Mouse (Mus musculus) ES-Bruce4 (cell line): ENCODE results near the gene Omg. TPM values are rescaled to one million over a fixed set of nuclear protein-coding genes. Genes with fewer than 3 reads are reported as not detected.

Experiments used
- H3K27ac ChIP-seq: 2 replicates; pipeline ENCODE4 v1.5.1; 2012; ENCODE audit warnings: low read length, inconsistent platforms; ENCODE audit not compliant: insufficient read depth
- H3K27me3 ChIP-seq: 2 replicates; pipeline ENCODE4 v1.6.1; 2012; ENCODE audit warnings: mild to moderate bottlenecking, low read length, inconsistent platforms; ENCODE audit not compliant: control insufficient read depth, poor library complexity, insufficient read depth, severe bottlenecking
- H3K36me3 ChIP-seq: 2 replicates; pipeline ENCODE4 v1.6.1; 2012; ENCODE audit warnings: inconsistent platforms, mild to moderate bottlenecking, low read length, moderate library complexity; ENCODE audit not compliant: control insufficient read depth, poor library complexity, insufficient read depth, severe bottlenecking
- H3K4me1 ChIP-seq: one replicate; pipeline ENCODE4 v1.8.1; 2011; ENCODE audit warnings: low read length; ENCODE audit not compliant: control insufficient read depth, insufficient read depth
- H3K4me3 ChIP-seq: 2 replicates; pipeline ENCODE4 v1.5.1; 2011; ENCODE audit warnings: low read depth, mild to moderate bottlenecking, low read length
- H3K9ac ChIP-seq: 2 replicates; pipeline ENCODE4 v1.6.1; 2012; ENCODE audit warnings: low read depth, mild to moderate bottlenecking, inconsistent platforms; ENCODE audit not compliant: poor library complexity, severe bottlenecking
- H3K9me3 ChIP-seq: replicated peaks from 2 replicates; pipeline ENCODE4 v1.6.1; 2012; ENCODE audit warnings: mild to moderate bottlenecking, low read length, inconsistent platforms; ENCODE audit not compliant: control insufficient read depth, poor library complexity, insufficient read depth, severe bottlenecking
- CTCF ChIP-seq: IDR thresholded peaks from one replicate; pipeline ENCODE4 v1.8.1; 2011; ENCODE audit warnings: low read depth, low read length
- EP300 ChIP-seq: IDR thresholded peaks from 2 replicates; pipeline ENCODE4 v1.6.1; 2011; ENCODE audit warnings: low read depth, low read length; ENCODE audit not compliant: insufficient read depth
- POLR2A ChIP-seq: IDR thresholded peaks from one replicate; pipeline ENCODE4 v1.8.1; 2011; ENCODE audit warnings: low read length; ENCODE audit not compliant: insufficient read depth
- polyA plus RNA-seq: library from polyadenylated mRNA; stranded (reverse); fragments of >200 nt; gene quantifications from 2 replicates; pipeline ENCODE4 v1.2.4, GENCODE M21; 2011; ENCODE audit warnings: low read depth; ENCODE audit not compliant: missing spikeins, insufficient read depth, insufficient read length

Omg gene
- polyA plus RNA-seq, 1 experiment = not detected

DNA sequence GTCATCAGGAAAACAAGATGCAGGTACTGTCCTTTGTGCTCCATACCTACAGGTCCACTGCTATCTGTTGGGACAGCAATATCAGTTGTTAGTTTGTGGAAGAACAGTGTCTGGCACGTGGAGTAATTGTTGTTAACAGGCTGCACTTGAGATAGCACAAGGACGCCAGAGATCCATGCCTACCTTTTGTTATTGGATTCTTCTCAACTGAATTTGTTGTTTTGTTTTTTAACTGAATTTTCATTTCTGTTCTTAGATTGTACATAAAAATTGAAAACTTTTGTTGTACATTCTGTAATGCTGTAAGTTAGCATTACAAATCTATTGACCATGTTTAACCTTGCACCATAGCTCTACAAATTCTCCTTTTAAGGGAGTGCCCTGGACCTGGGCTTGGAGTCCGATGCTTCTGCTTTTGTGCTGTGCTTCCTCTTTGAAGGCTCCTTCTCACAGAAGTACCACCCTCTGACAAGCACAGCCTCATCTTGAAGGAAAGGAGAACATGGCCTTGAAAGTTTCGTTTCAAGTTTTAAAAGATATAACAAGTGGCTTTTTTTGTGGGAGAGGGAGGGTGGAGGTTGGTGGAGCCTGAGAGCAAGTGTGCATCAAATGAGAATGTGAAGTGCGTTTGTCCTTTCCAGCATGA, 24.0 kb upstream of the Omg start:
- H3K9ac ChIP-seq = no peak overlapping the region
- no peaks in the 10 kb centered on the region for H3K9me3 ChIP-seq
- H3K4me3 ChIP-seq = no peak overlapping the region
- H3K36me3 ChIP-seq = no peaks in the 10 kb centered on the region
- H3K27ac ChIP-seq = no peak overlapping the region
- H3K27me3 ChIP-seq = no peaks in the 10 kb centered on the region
- TF ChIP-seq CTCF (no peak), EP300 (no peak), POLR2A (no peak)
- no peaks in the 10 kb centered on the region for H3K4me1 ChIP-seq

DNA sequence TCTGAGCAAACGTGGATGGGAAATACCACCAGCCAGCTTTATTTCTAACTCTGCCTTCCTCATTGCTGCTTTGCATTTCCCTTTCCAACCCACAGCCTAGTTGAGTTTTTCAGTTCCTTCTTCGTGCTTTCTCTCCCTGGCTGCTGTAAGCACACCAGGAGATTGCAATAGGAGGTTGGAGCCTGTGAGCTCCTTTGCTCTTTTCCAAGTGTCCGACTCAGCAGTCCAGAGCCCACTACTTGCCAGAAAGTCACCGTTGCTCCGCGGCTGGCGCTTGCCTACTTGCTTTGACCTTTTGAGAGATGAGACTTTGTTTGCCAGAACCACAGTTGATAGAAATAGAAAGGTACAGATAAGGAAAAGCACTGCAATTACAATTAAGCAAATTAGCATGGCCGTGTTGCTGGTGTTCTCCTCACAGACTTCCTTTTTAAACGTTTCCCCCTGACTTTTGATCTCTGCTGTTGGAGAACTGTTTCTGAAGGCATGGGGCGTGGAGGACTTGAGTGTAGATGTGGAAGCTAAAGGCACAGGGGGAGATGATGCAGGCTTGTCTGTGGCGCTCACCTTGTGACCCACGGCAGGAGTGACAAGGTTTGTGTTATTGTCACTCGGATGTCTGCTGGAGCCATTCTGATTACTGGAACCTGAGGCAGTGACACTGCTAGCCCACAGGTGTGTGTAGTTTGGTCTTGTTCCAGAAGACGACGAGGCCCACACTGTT, 23.3 kb upstream of the Omg start:
- TF ChIP-seq CTCF (no peak), EP300 (no peak), POLR2A (no peak)
- H3K27me3 ChIP-seq = no peaks in the 10 kb centered on the region
- no peak overlapping the region for H3K27ac ChIP-seq

DNA sequence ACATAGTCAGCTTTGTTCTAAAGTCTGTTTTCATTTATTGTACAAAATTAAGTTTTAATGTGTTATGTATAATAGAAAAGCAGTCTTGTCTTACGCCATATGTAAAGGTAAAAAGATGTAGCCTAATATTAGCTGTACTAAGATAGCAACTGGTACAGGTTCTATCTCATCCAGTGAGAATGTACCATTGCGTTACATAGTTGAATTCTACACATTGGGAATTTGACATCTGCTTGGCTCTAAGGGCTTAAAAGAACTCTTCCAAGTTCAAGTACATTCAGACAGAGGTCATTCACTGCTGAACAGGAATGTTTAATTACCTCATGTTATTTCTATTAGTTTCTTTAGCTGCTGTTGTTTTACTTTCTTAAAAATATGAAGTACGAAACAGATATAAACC, 22.7 kb upstream of the Omg start:
- Histone ChIP-seq H3K9me3 (no peaks in the 10 kb centered on the region), H3K27ac (no peak overlapping the region), H3K4me3 (no peak overlapping the region), H3K27me3 (no peaks in the 10 kb centered on the region), H3K4me1 (no peaks in the 10 kb centered on the region), H3K9ac (no peak overlapping the region), H3K36me3 (no peaks in the 10 kb centered on the region)
- TF ChIP-seq CTCF (no peak), EP300 (no peak), POLR2A (no peak)

More for the DNA sequence above, 23.3 kb upstream of the Omg start:
- H3K4me3 ChIP-seq = no peak overlapping the region
- no peaks in the 10 kb centered on the region for H3K9me3 ChIP-seq
- H3K36me3 ChIP-seq = no peaks in the 10 kb centered on the region
- H3K9ac ChIP-seq = no peak overlapping the region
- no peaks in the 10 kb centered on the region for H3K4me1 ChIP-seq

DNA sequence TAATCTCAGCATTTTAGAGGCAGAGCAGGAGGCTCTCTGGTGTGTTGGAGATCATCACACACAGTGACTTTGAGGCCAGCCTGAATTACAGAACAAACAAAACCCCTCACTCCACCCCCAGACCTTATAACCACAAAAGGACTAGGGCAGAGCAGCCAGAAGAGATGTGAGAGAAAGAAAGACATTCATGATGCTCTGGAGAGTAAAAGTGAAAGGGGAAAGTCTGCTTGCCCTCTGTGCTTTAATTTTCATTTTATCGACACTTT, 20.4 kb upstream of the Omg start:
- no peaks in the 10 kb centered on the region for H3K9me3 ChIP-seq
- no peaks in the 10 kb centered on the region for H3K27me3 ChIP-seq
- H3K9ac ChIP-seq = no peak overlapping the region
- no peak overlapping the region for H3K27ac ChIP-seq
- no peaks in the 10 kb centered on the region for H3K36me3 ChIP-seq
- TF ChIP-seq CTCF (no peak), POLR2A (no peak), EP300 (no peak)
- no peaks in the 10 kb centered on the region for H3K4me1 ChIP-seq
- H3K4me3 ChIP-seq = no peak overlapping the region

DNA sequence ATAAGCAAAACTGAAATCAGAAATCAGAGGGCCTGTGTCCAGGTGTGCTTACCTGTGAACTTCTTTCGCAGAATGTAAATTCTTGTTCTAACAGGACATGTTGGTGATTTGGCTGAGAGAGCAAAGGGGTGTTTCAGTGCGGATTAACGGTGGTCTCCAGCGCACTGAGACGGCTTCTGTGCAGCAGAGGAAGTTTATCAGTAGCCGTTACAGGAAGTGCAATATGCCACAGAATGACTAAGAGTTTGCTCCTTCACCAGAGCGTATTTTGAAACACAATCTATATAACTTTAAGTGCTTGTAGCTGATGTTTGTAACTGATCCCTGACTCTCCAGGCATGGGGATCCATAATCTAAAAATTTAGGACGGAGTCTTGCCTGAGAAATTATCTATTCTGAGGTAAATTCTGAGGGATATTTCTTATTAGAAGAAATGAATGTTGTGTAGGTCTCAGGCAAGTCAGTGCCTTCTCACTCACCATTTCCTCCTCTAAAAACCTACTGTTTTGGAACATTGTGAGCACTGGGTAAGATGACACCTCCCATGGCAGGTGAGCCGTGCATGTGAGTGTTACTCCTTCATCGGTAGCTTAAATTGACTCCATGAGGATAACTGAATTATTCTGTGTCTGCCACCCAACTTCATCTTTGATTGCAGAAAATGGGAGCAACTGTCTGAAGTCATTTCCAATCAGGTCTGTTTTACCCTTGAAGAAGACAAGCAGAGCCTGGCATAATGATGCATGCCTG, 19.9 kb upstream of the Omg start, which contains the start of gene Evi2b:
Evi2b (minus strand) TSS at position 203 of the 750 bp plus-strand sequence.
- TF ChIP-seq EP300 (no peak), POLR2A (no peak), CTCF (no peak)
- Histone ChIP-seq H3K9ac (no peak within 1 kb of the TSS), H3K4me1 (no peaks in the 10 kb centered on the region), H3K9me3 (no peaks in the 10 kb centered on the region), H3K27me3 (no peaks in the 10 kb centered on the region), H3K36me3 (no peaks in the 10 kb centered on the region), H3K27ac (no peak within 1 kb of the TSS), H3K4me3 (no peak within 1 kb of the TSS)

DNA sequence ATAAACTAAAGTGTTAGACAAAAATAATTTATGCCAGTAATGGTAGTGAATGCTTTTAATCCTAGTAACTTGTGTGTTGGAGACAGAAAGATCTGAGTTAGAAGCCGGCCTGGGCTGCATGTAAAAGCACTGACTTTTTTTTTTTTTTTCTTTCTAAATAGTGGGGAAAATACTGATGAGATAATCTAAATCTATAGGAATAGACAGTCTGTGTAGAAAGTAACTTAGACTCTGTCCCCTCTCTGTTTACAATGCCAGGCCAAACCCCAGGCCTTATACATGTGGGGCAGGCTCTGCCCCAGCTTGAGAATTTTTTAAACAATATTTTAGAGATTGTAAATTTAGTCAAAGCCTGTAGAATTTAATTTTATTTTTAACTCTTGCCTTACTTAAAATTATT, 19.1 kb upstream of the Omg start:
- Histone ChIP-seq H3K36me3 (no peaks in the 10 kb centered on the region), H3K27me3 (no peaks in the 10 kb centered on the region), H3K27ac (no peak overlapping the region), H3K4me1 (no peaks in the 10 kb centered on the region), H3K9me3 (no peaks in the 10 kb centered on the region), H3K4me3 (no peak overlapping the region), H3K9ac (no peak overlapping the region)
- TF ChIP-seq EP300 (no peak), CTCF (no peak), POLR2A (no peak)
